Mouse (Mus musculus): ENCODE measurements at regions not wholly inside any gene's neighbourhood (a gene's known extent, or its start where the extent isn't known, plus 50 kb on each side); places are given as distances from the start of the nearest gene placed in this dataset.
"Not testable (repeated sequence)": the region's sequence is repeated elsewhere in the genome, so short reads cannot be mapped to it uniquely, and the experiment has no call there.

- Histone ChIP-seq H3K36me3 (ENCODE audit: control insufficient read depth, insufficient read depth, low read length) (no peaks in the 10 kb centered on the region), H3K9ac (replicated peaks; ENCODE audit: low read length) (no peak overlapping the region), H3K27ac (replicated peaks; ENCODE audit: low read depth, low read length) (no peak overlapping the region), H3K4me1 (ENCODE audit: control insufficient read depth, insufficient read depth, low read length) (no peaks in the 10 kb centered on the region), H3K4me3 (replicated peaks; ENCODE audit: low read depth, low read length) (no peak overlapping the region), H3K9me3 (ENCODE audit: control insufficient read depth, low read length) (no peaks in the 10 kb centered on the region), H3K27me3 (ENCODE audit: control insufficient read depth, insufficient read depth, low read length) (no peaks in the 10 kb centered on the region), H3K4me2 (ENCODE audit: low read length) (no peak overlapping the region)
- no peak for ATAC-seq (ENCODE audit: low FRiP score, low TSS enrichment)
- WGBS: 77% methylated on average over 12 of the region's 12 CpGs
- DNase-seq: no peak
Measured at GRCm38 (mm10) chr2:17946047-17946446, 50.7 kb downstream of the H2al2a start.

GRCm38 (mm10) chr2:17945369-17945915 is 51.3 kb downstream of the H2al2a start:
- H3K9me3 ChIP-seq (ENCODE audit: control insufficient read depth, low read length): no peaks in the 10 kb centered on the region
- no peak for ATAC-seq (ENCODE audit: low FRiP score, low TSS enrichment)
- WGBS: 84% methylated on average over 7 of the region's 7 CpGs

GRCm38 (mm10) chr2:17943506-17943905 is 53.3 kb downstream of the H2al2a start:
- Histone ChIP-seq H3K4me1 (ENCODE audit: control insufficient read depth, insufficient read depth, low read length) (no peaks in the 10 kb centered on the region), H3K4me2 (ENCODE audit: low read length) (no peak overlapping the region), H3K9me3 (ENCODE audit: control insufficient read depth, low read length) (no peaks in the 10 kb centered on the region), H3K27me3 (ENCODE audit: control insufficient read depth, insufficient read depth, low read length) (no peaks in the 10 kb centered on the region), H3K27ac (replicated peaks; ENCODE audit: low read depth, low read length) (no peak overlapping the region), H3K4me3 (replicated peaks; ENCODE audit: low read depth, low read length) (no peak overlapping the region), H3K9ac (replicated peaks; ENCODE audit: low read length) (no peak overlapping the region), H3K36me3 (ENCODE audit: control insufficient read depth, insufficient read depth, low read length) (no peaks in the 10 kb centered on the region)
- ATAC-seq (ENCODE audit: low FRiP score, low TSS enrichment) (no peak), DNase-seq (no peak)
- 95% methylated on average over 11 of the region's 11 CpGs for WGBS

More at GRCm38 (mm10) chr2:17945369-17945915, 51.3 kb downstream of the H2al2a start:
- H3K4me2 ChIP-seq (ENCODE audit: low read length): no peak overlapping the region
- no peak overlapping the region for H3K4me3 ChIP-seq (replicated peaks; ENCODE audit: low read depth, low read length)
- H3K36me3 ChIP-seq (ENCODE audit: control insufficient read depth, insufficient read depth, low read length): no peaks in the 10 kb centered on the region
- no peaks in the 10 kb centered on the region for H3K4me1 ChIP-seq (ENCODE audit: control insufficient read depth, insufficient read depth, low read length)
- no peak for DNase-seq
- no peak overlapping the region for H3K27ac ChIP-seq (replicated peaks; ENCODE audit: low read depth, low read length)
- H3K27me3 ChIP-seq (ENCODE audit: control insufficient read depth, insufficient read depth, low read length): no peaks in the 10 kb centered on the region
- no peak overlapping the region for H3K9ac ChIP-seq (replicated peaks; ENCODE audit: low read length)

- DNase-seq: no peak
- no peaks in the 10 kb centered on the region for H3K4me1 ChIP-seq (ENCODE audit: control insufficient read depth, insufficient read depth, low read length)
- WGBS: 80% methylated on average over 8 of the region's 8 CpGs
Measured at GRCm38 (mm10) chr2:17942528-17943387, 54.0 kb downstream of the H2al2a start.

GRCm38 (mm10) chr2:17941921-17942320 is 54.8 kb downstream of the H2al2a start:
- Histone ChIP-seq H3K27me3 (ENCODE audit: control insufficient read depth, insufficient read depth, low read length) (no peaks in the 10 kb centered on the region), H3K9ac (replicated peaks; ENCODE audit: low read length) (no peak overlapping the region), H3K36me3 (ENCODE audit: control insufficient read depth, insufficient read depth, low read length) (no peaks in the 10 kb centered on the region), H3K4me3 (replicated peaks; ENCODE audit: low read depth, low read length) (no peak overlapping the region), H3K4me1 (ENCODE audit: control insufficient read depth, insufficient read depth, low read length) (no peaks in the 10 kb centered on the region), H3K4me2 (ENCODE audit: low read length) (no peak overlapping the region), H3K27ac (replicated peaks; ENCODE audit: low read depth, low read length) (no peak overlapping the region), H3K9me3 (ENCODE audit: control insufficient read depth, low read length) (no peaks in the 10 kb centered on the region)
- DNase-seq (no peak), ATAC-seq (ENCODE audit: low FRiP score, low TSS enrichment) (no peak)
- WGBS: 93% methylated on average over 6 of the region's 6 CpGs

More at GRCm38 (mm10) chr2:17942528-17943387, 54.0 kb downstream of the H2al2a start:
- no peaks in the 10 kb centered on the region for H3K9me3 ChIP-seq (ENCODE audit: control insufficient read depth, low read length)
- H3K27me3 ChIP-seq (ENCODE audit: control insufficient read depth, insufficient read depth, low read length): no peaks in the 10 kb centered on the region
- ATAC-seq (ENCODE audit: low FRiP score, low TSS enrichment): no peak
- no peak overlapping the region for H3K9ac ChIP-seq (replicated peaks; ENCODE audit: low read length)
- H3K4me2 ChIP-seq (ENCODE audit: low read length): no peak overlapping the region
- H3K36me3 ChIP-seq (ENCODE audit: control insufficient read depth, insufficient read depth, low read length): no peaks in the 10 kb centered on the region
- no peak overlapping the region for H3K4me3 ChIP-seq (replicated peaks; ENCODE audit: low read depth, low read length)
- H3K27ac ChIP-seq (replicated peaks; ENCODE audit: low read depth, low read length): no peak overlapping the region

- DNase-seq; H3K4me2 ChIP-seq (ENCODE audit: low read length); H3K4me1 ChIP-seq (ENCODE audit: control insufficient read depth, insufficient read depth, low read length); H3K9ac ChIP-seq (replicated peaks; ENCODE audit: low read length); H3K27ac ChIP-seq (replicated peaks; ENCODE audit: low read depth, low read length); H3K36me3 ChIP-seq (ENCODE audit: control insufficient read depth, insufficient read depth, low read length); H3K27me3 ChIP-seq (ENCODE audit: control insufficient read depth, insufficient read depth, low read length); ATAC-seq (ENCODE audit: low FRiP score, low TSS enrichment); H3K9me3 ChIP-seq (ENCODE audit: control insufficient read depth, low read length); H3K4me3 ChIP-seq (replicated peaks; ENCODE audit: low read depth, low read length): not testable (repeated sequence)
- 71% methylated on average over 13 of the region's 16 CpGs for WGBS
Measured at GRCm38 (mm10) chr2:17939857-17940848, 56.6 kb downstream of the H2al2a start.

GRCm38 (mm10) chr2:17939183-17939856 is 57.4 kb downstream of the H2al2a start:
- no peak overlapping the region for H3K9ac ChIP-seq (replicated peaks; ENCODE audit: low read length)
- no peak overlapping the region for H3K4me3 ChIP-seq (replicated peaks; ENCODE audit: low read depth, low read length)
- no peaks in the 10 kb centered on the region for H3K4me1 ChIP-seq (ENCODE audit: control insufficient read depth, insufficient read depth, low read length)
- H3K4me2 ChIP-seq (ENCODE audit: low read length): no peak overlapping the region
- H3K9me3 ChIP-seq (ENCODE audit: control insufficient read depth, low read length): peaks cover 5% of the 10 kb centered on the region; the same call in 1 of the 2 replicates
- ATAC-seq (ENCODE audit: low FRiP score, low TSS enrichment) (no peak), DNase-seq (no peak)
- H3K27ac ChIP-seq (replicated peaks; ENCODE audit: low read depth, low read length): no peak overlapping the region
- H3K36me3 ChIP-seq (ENCODE audit: control insufficient read depth, insufficient read depth, low read length): no peaks in the 10 kb centered on the region
- 71% methylated on average over 4 of the region's 4 CpGs for WGBS
- no peaks in the 10 kb centered on the region for H3K27me3 ChIP-seq (ENCODE audit: control insufficient read depth, insufficient read depth, low read length)

GRCm38 (mm10) chr2:17936527-17937139 is 60.1 kb downstream of the H2al2a start:
- no peak for ATAC-seq (ENCODE audit: low FRiP score, low TSS enrichment)
- 92% methylated on average over 4 of the region's 4 CpGs for WGBS
- H3K27ac ChIP-seq (replicated peaks; ENCODE audit: low read depth, low read length): no peak overlapping the region

More at GRCm38 (mm10) chr2:17936527-17937139, 60.1 kb downstream of the H2al2a start:
- peaks cover 12% of the 10 kb centered on the region for H3K4me1 ChIP-seq (ENCODE audit: control insufficient read depth, insufficient read depth, low read length)
- no peak overlapping the region for H3K4me3 ChIP-seq (replicated peaks; ENCODE audit: low read depth, low read length)
- H3K4me2 ChIP-seq (ENCODE audit: low read length): no peak overlapping the region
- H3K36me3 ChIP-seq (ENCODE audit: control insufficient read depth, insufficient read depth, low read length): no peaks in the 10 kb centered on the region
- no peak for DNase-seq
- no peaks in the 10 kb centered on the region for H3K27me3 ChIP-seq (ENCODE audit: control insufficient read depth, insufficient read depth, low read length)
- H3K9me3 ChIP-seq (ENCODE audit: control insufficient read depth, low read length): peaks cover 5% of the 10 kb centered on the region; the same call in 1 of the 2 replicates
- no peak overlapping the region for H3K9ac ChIP-seq (replicated peaks; ENCODE audit: low read length)

Data from midbrain, embryonic 14.5 days (tissue).